Mouse (Mus musculus) mesoderm, embryonic 11.5 days (tissue): Measurements from ENCODE around the gene P2rx6.
"Not testable (repeated sequence)": the region's sequence is repeated elsewhere in the genome, so short reads cannot be mapped to it uniquely, and the experiment has no call there.

Experiments
- DNase-seq: peaks from one replicate; pipeline ENCODE4 v3.0.0-alpha.2; 2012; ENCODE audit warnings: low read depth, low spot score

Gene P2rx6

DNA sequence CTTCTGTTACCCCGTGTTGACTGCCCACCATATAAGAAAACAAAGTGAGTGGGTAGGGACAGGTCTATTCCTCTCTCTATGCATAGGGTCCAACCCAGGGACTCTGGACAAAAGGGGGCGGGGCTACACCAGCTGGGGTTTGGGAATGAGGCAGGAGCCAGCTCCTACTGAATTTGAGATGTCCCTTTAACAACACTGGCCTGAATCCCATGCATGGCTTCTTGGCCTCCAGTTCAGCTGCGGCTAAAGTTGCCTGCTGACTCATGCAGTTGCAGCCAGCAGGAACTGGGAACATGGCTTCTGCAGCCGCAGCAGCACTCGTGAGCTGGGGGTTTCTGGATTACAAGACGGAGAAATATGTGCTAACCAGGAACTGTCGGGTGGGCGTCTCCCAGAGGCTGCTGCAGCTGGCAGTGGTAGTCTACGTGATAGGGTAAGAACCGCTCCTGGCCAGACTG, at the start of gene P2rx6:
P2rx6 (plus strand) TSS at position 135 of the 458 bp plus-strand sequence.
- DNase-seq: peak; percentile 60

- no peak for DNase-seq
These were observed 42.8 kb upstream of the P2rx6 start for GRCm38 (mm10) chr16:17518910-17519309.

DNA sequence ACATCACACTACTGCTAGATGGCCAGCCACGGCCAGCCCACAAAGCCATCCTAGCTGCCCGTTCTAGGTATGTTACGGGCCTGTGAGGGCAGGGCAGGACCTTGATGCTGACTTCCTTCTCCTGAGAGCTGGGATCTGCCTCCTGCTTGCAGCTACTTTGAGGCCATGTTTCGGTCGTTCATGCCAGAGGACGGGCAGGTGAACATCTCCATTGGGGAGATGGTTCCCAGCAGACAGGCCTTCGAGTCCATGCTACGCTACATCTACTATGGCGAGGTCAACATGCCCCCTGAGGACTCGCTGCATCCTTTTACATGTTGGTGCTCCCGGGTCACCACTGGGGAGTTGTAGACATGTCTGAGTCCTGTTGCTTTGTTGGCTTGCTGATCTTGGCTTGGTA, 37.5 kb upstream of the P2rx6 start:
- DNase-seq: no peak

GRCm38 (mm10) chr16:17525524-17525923, 36.2 kb upstream of the P2rx6 start:
- no peak for DNase-seq

DNA sequence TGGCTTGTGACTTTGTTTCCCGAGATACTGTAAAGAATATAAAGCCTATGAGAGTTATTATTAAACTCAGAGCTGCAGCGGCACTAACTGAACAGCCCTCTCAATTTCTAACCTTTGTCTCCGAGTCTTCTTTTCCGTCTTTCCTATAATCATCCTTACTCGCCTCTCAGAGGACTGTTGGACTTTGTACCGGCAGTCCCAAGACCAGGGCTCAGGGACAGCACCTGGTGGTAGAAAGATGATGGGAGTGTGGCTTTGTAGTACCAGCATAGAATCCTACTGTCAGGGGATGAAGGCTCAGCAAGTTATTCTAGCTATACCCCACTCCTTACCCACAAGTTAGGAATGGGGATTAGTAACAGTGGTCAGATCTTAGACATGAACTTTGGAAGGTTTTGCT, 35.5 kb upstream of the P2rx6 start:
- no peak for DNase-seq

DNA sequence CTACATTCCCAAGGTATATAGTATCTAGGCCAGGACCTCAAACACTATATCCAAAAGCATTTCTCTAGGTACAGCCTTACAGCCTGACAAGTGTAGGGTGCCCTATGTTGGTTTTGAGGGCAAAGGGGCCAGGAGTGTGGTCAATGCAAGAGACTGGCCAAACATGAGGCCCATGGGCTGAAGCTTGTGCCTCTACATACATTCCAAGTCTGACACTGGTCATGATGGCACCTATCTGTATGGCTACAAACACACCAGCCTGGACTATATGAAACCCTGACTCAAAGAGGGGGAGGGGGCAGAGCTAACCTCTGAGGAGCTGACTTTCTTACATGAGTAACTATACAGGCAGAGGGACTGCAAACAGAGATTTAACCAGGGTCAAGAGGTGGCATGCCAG, 34.1 kb upstream of the P2rx6 start:
- DNase-seq: no peak

GRCm38 (mm10) chr16:17528276-17528675, 33.4 kb upstream of the P2rx6 start:
- no peak for DNase-seq

- no peak for DNase-seq
These were observed 31.6 kb upstream of the P2rx6 start for GRCm38 (mm10) chr16:17529981-17530586.

DNA sequence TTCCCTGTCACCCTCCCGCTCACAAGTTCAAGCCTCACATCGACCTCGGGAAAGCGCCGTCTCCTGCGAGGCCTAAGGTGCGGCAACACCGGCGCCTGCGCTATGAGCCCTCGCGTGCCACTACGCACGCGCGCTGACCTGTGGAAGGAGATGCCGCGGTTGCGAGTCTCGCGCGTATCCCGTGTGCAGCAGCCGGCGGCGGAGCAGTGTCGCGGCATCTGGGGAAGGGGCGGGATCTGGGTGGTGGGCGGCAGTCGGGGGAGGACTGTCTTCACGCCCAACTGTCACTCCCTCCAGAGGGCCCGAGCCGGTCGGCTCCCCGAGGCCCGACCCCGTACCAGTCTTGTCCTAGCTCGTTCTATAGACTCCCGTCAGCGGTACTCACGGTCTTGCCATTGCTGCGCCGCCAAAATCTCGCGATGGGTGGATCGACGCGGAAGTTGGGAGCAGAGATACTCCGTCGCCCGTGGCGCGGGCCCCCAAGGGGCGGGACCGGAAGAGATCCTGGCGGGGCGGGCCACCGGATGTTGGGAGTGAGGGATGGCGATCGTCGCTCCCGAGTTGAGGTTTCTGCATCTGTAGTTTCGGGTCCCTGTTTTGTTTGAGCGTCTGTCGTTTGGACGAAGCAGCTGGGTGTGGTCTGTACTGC, 30.9 kb upstream of the P2rx6 start, which contains the start of gene Thap7:
Thap7 (minus strand) TSS at position 497 of the 649 bp plus-strand sequence.
- DNase-seq: peak; percentile 98

DNA sequence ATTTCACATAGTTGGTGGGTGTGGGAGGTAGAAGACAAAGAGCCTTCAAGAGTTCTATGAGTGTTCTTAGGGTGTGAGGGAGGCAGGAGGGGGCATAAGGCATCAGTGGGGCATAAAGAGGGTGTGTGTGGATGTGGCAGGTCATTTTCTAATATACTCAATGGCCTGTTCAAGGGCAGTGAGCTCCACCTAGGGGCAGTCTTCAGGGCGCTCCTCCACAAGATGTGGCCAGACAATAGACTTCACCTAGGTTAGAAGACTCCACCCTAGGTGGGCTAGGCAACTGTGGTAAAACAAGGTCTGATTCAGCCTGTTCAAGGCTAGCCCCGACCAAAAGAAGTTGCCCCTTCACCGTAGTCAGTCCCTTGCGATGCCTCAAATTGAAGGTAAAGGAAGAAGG, 29.4 kb upstream of the P2rx6 start:
- DNase-seq: no peak

GRCm38 (mm10) chr16:17532676-17533329, 28.9 kb upstream of the P2rx6 start:
- DNase-seq: no peak

DNA sequence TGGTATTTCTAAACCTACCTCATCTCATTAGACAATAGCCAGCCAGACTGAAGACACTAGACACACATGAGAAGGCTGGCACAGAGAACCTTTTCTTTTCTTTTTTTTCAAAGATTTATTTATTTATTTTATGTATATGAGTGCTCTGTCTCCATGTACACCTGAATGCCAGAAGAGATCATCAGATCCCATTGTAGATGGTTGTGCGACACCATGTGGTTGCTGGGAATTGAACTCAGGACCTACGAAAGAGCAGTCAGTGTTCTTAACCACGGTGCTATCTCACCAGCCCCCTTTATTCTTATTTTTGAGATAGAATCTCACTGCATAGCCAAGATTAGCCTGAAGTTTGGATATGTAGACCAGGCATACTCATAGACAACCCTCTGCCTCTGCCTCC, 25.1 kb upstream of the P2rx6 start:
- no peak for DNase-seq

GRCm38 (mm10) chr16:17542632-17543031, 19.1 kb upstream of the P2rx6 start:
- DNase-seq: no peak

GRCm38 (mm10) chr16:17552837-17553236, 8.8 kb upstream of the P2rx6 start:
- no peak for DNase-seq

DNA sequence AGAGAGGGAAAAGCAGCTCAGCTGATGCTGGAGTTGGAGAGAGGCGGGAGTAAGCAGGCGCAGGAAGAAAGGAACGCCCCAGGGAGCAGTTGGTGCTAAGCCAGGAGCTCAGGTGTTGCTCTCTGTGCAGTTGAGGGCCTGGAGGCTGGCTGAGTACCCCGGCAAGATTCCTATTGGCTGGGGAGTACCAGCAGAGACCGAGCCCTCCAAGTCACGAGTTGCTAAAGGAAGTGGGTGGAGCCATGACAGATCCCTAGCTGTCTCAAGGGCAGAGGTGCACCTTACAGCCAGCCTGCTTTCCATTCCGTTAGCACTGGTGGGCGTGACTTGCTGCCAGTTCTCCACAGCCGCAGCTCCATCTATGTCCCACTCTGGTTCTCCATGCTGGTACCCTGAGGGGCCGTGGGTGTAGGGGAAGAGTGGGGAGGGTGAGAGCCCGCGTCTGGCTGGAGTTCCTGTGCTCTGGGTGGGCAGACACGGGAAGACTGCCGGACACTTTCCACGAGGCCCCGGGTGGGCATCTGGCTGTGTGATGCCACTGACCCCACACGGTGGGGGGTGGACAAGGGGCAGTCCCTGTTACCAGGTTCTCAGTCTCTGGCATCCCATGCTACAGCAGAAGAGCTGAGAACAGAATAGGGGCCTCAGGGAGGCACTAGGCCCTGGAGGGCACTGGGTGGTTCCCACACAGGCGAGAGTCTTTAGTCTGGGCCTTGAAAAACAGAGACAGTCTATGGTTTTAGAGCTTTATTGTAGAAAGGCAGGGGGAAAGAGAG, 7.6 kb upstream of the P2rx6 start:
- DNase-seq: peak; percentile 76

GRCm38 (mm10) chr16:17554702-17555101, 7.0 kb upstream of the P2rx6 start:
- DNase-seq: not testable (repeated sequence)

DNA sequence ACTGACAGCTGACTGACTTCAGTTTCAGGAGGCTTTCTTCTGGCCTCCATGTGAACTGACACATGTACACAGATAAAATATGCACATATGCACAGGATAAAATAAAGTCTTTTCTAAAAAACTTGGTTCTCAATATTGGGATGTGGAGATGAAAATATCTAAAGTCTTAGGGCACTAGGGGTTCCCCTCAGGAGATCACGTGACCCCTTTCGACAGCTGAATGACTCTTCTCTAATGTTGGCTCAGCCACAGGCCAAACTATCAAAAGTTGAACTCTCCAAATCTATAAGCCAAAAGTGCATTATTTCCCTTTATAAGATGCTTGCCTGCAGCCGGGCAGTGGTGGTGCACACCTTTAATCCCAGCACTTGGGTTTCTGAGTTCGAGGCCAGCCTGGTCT, 5.5 kb upstream of the P2rx6 start:
- no peak for DNase-seq

DNA sequence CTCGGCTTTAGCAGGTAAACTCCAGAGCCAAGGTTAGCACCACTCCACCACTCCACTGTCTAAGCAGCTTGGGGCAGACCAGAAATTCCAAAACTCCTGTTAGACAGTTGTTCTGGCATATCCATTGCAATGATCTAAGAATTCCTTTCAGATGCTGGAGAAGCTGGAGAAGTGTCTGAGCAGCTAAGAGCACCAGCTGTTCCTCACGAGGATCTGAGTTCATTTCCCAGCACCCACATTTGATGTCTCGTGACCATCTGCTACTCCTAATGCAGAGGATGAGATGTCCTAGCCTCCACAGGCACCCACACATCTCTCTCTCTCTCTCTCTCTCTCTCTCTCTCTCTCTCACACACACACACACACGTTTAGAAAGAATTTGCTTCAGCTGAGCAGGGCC, 4.8 kb upstream of the P2rx6 start:
- DNase-seq: no peak

DNA sequence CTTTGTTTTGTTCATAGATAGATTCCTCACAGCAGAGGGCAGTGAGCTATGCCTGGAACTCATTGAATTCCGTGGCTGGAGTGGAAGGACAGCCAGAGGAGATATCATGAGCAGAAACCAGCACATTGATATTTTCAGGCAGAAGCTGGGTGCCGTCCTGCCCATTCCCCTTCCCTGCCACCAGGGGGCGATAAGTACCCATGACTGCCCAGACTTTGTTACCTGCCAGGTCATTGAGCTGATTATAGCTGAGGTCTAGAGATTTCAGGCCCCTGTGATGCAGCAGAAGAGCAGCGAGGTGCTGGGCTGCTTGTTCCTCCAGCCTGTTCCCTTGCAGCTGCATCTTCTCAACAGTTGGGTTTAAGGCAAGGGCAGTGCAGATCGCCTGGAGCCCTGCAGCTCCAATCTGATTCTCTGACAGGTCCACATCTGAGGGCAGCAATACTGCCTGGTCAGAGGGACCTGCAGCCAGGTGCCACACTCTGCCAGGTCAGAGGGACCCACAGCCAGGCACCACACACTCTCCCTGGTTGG, 3.7 kb upstream of the P2rx6 start:
- DNase-seq: peak; percentile 72

GRCm38 (mm10) chr16:17558811-17559210, 2.9 kb upstream of the P2rx6 start:
- no peak for DNase-seq

DNA sequence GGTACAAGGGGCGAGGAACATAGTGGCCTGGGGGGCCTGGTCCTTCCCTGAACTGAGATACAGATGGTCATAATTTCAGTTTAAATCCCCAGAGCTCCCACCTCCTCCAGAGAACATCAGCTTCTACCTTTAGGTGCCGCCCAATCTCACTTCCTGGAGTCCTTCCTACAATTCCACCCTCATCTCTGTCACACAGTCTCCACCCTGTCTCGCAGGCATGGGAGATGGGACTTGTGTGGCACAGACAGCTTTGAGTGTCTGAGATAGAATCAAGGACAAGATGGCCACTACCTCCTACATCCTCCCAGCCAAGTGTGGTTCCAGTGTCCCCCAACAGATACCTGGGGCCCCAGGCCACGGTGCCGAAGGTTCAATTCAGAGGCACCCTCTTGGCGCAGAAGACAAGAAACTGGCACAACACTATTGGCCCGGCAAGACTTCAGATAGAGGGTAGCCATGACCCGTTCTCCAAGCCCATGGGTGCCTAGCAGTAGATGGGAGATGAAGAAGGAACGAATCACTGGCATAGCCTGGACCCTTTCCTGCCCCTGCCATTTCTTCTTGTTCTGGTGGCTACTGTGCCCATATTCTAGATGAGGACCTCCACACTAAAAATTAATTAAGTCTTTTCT, 2.2 kb upstream of the P2rx6 start:
- no peak for DNase-seq
